Mouse (Mus musculus): Measurements from ENCODE around the gene Hsf4. TPM values are rescaled to one million over a fixed set of nuclear protein-coding genes. Genes with fewer than 3 reads are reported as not detected.

Gene Hsf4
- total RNA-seq, 2 experiments from 2014 or later: 17.2 to 17.5 TPM

GRCm38 (mm10) chr8:105313622-105314402 is 44.2 kb downstream of the Hsf4 start:
- intact Hi-C loops (cut with DNase I): no loop called here
- no peak for TF ChIP-seq CTCF (IDR thresholded peaks at IDR 0.05)
- DNase-seq (ENCODE audit: extremely low spot score in 1 of 2, low spot score in 2 of 2): no peak
- no peak overlapping the region for H3K27ac ChIP-seq
- H3K4me3 ChIP-seq: no peak overlapping the region

GRCm38 (mm10) chr8:105315073-105315769 is 45.6 kb downstream of the Hsf4 start:
- Histone ChIP-seq H3K4me3 (no peak overlapping the region), H3K27ac (no peak overlapping the region)
- DNase-seq (ENCODE audit: extremely low spot score in 1 of 2, low spot score in 2 of 2): no peak
- intact Hi-C loops (cut with DNase I): no loop called here
- TF ChIP-seq CTCF (IDR thresholded peaks at IDR 0.05): no peak

GRCm38 (mm10) chr8:105317941-105318340 is 48.3 kb downstream of the Hsf4 start:
- intact Hi-C loops (cut with DNase I): no loop called here
- Histone ChIP-seq H3K27ac (no peak overlapping the region), H3K4me3 (no peak overlapping the region)
- TF ChIP-seq CTCF (IDR thresholded peaks at IDR 0.05): no peak
- DNase-seq (ENCODE audit: extremely low spot score in 1 of 2, low spot score in 2 of 2): no peak

- intact Hi-C loops (cut with DNase I): no loop called here
- no peak for DNase-seq (ENCODE audit: extremely low spot score in 1 of 2, low spot score in 2 of 2)
- H3K27ac ChIP-seq: no peak overlapping the region; the same call in 1 of the 2 replicates
- no peak overlapping the region for H3K4me3 ChIP-seq
- TF ChIP-seq CTCF (IDR thresholded peaks at IDR 0.05): no peak
These were observed 49.1 kb downstream of the Hsf4 start for GRCm38 (mm10) chr8:105318662-105319190.

GRCm38 (mm10) chr8:105323183-105323582 is 53.6 kb downstream of the Hsf4 start:
- Histone ChIP-seq H3K4me3 (no peak overlapping the region), H3K27ac (no peak overlapping the region)
- DNase-seq (ENCODE audit: extremely low spot score in 1 of 2, low spot score in 2 of 2): no peak
- no peak for TF ChIP-seq CTCF (IDR thresholded peaks at IDR 0.05)
- intact Hi-C loops (cut with DNase I): no loop called here

Small RNA genes within 50 kb of the gene (microRNA-seq; reads per million reads assigned to microRNA genes)
- gene Gm27320: 0 reads per million in 2 experiments
- 14,844 to 17,063 reads per million in 2 experiments for gene Mir328

Other genes starting within 250 kb of the Hsf4 start
- not detected for gene Ces3a, start 221.2 kb upstream of the Hsf4 start, total RNA-seq (2021)
- not detected for gene Ces3b, start 186.0 kb upstream of the Hsf4 start, total RNA-seq (2021)
- not detected for gene Ces4a, start 138.0 kb upstream of the Hsf4 start, total RNA-seq (2021)
- gene Cbfb, start 99.1 kb upstream of the Hsf4 start, total RNA-seq (2021): 10 to 100 TPM; 20.7 to 22.3 TPM
- 10 to 100 TPM; 37.9 to 38.3 TPM for gene D230025D16Rik, start 44.7 kb upstream of the Hsf4 start, total RNA-seq (2021)
- 1 to 10 TPM; 2.1 to 2.8 TPM for gene B3gnt9, start 14.6 kb upstream of the Hsf4 start, total RNA-seq (2021)
- 1 to 10 TPM; 8.0 TPM for gene Tradd, start 5.2 kb upstream of the Hsf4 start, total RNA-seq (2021)
- gene Fbxl8, start 5.2 kb upstream of the Hsf4 start, total RNA-seq (2021): 1 to 10 TPM in 1 of 2 experiments, under 1 TPM in 1; 1.00 to 1.1 TPM
- gene Nol3, start 6.3 kb downstream of the Hsf4 start, total RNA-seq (2021): 10 to 100 TPM in 1 of 2 experiments, 1 to 10 TPM in 1; 8.9 to 10.4 TPM
- gene 4931428F04Rik, start 20.1 kb downstream of the Hsf4 start, total RNA-seq (2021): 10 to 100 TPM; 28.0 to 30.0 TPM
- 1 to 10 TPM; 1.1 to 2.2 TPM for gene Exoc3l, start 26.3 kb downstream of the Hsf4 start, total RNA-seq (2021)
- gene E2f4, start 27.9 kb downstream of the Hsf4 start, total RNA-seq (2021): 10 to 100 TPM; 36.4 to 39.3 TPM
- gene Elmo3, start 35.8 kb downstream of the Hsf4 start, total RNA-seq (2021): 1 to 10 TPM; 1.4 to 1.9 TPM
- gene Lrrc29, start 56.5 kb downstream of the Hsf4 start, total RNA-seq (2021): 1 to 10 TPM; 6.6 to 6.8 TPM
- 10 to 100 TPM; 35.4 to 40.1 TPM for gene Tmem208, start 56.6 kb downstream of the Hsf4 start, total RNA-seq (2021)
- 1 to 10 TPM; 3.5 to 3.7 TPM for gene Fhod1, start 78.2 kb downstream of the Hsf4 start, total RNA-seq (2021)
- gene Slc9a5, start 79.0 kb downstream of the Hsf4 start, total RNA-seq (2021): 10 to 100 TPM; 41.9 to 42.5 TPM
- 1 to 10 TPM; 3.7 to 4.5 TPM for gene Plekhg4, start 103.5 kb downstream of the Hsf4 start, total RNA-seq (2021)
- gene Kctd19, start 143.7 kb downstream of the Hsf4 start, total RNA-seq (2021): not detected
- gene Lrrc36, start 143.8 kb downstream of the Hsf4 start, total RNA-seq (2021): under 1 TPM in 1 of 2 experiments, not detected in 1; 0.27 TPM
- gene Tppp3, start 201.7 kb downstream of the Hsf4 start, total RNA-seq (2021): 10 to 100 TPM; 36.1 to 42.5 TPM
- 10 to 100 TPM; 43.0 to 48.7 TPM for gene Zdhhc1, start 227.1 kb downstream of the Hsf4 start, total RNA-seq (2021)
- gene Hsd11b2, start 249.0 kb downstream of the Hsf4 start, total RNA-seq (2021): not detected